Mouse (Mus musculus): ENCODE results near the gene Tmem63c. TPM values are rescaled to one million over a fixed set of nuclear protein-coding genes. Genes with fewer than 3 reads are reported as not detected.

Gene Tmem63c
- total RNA-seq, 2 experiments from 2014 or later = 29.5 to 30.1 TPM

GRCm38 (mm10) chr12:87000151-87000839 is 20.8 kb upstream of the Tmem63c start:
- intact Hi-C loops (cut with DNase I) = no loop called here
- DNase-seq = no peak

- no peak for DNase-seq
- intact Hi-C loops (cut with DNase I) = no loop called here
These were observed 20.3 kb upstream of the Tmem63c start for GRCm38 (mm10) chr12:87000840-87001176.

- no peak for DNase-seq
- intact Hi-C loops (cut with DNase I) = loop anchor here (2.0 kb wide), 1 partner anchor 51 kb away; no protein-coding TSS in a partner anchor
These were observed 18.9 kb upstream of the Tmem63c start for GRCm38 (mm10) chr12:87002209-87002608.

- intact Hi-C loops (cut with DNase I) = loop anchor here (2.0 kb wide), 1 partner anchor 50 kb away; no protein-coding TSS in a partner anchor
These were observed 18.3 kb upstream of the Tmem63c start for GRCm38 (mm10) chr12:87002815-87003214.

GRCm38 (mm10) chr12:87003606-87004005 is 17.5 kb upstream of the Tmem63c start:
- no peak for DNase-seq
- intact Hi-C loops (cut with DNase I) = loop anchor here (2.0 kb wide), 1 partner anchor 49 kb away; no protein-coding TSS in a partner anchor

More at GRCm38 (mm10) chr12:87002815-87003214, 18.3 kb upstream of the Tmem63c start:
- DNase-seq = no peak

- intact Hi-C loops (cut with DNase I) = no loop called here
- no peak for DNase-seq
These were observed 16.5 kb upstream of the Tmem63c start for GRCm38 (mm10) chr12:87004596-87004995.

GRCm38 (mm10) chr12:87017041-87017440 is 4.1 kb upstream of the Tmem63c start:
- intact Hi-C loops (cut with DNase I) = no loop called here
- no peak for DNase-seq

- intact Hi-C loops (cut with DNase I) = no loop called here
These were observed 2.4 kb upstream of the Tmem63c start for GRCm38 (mm10) chr12:87018756-87019155.

GRCm38 (mm10) chr12:87022006-87022405 is 866 bp downstream of the Tmem63c start:
- intact Hi-C loops (cut with DNase I) = no loop called here
- no peak for DNase-seq

More at GRCm38 (mm10) chr12:87018756-87019155, 2.4 kb upstream of the Tmem63c start:
- peak; percentile 74 for DNase-seq

- no peak for DNase-seq
- intact Hi-C loops (cut with DNase I) = no loop called here
These were observed 2.3 kb downstream of the Tmem63c start for GRCm38 (mm10) chr12:87023456-87023855.

- intact Hi-C loops (cut with DNase I) = no loop called here
- peak; percentile 51 for DNase-seq
These were observed 5.2 kb downstream of the Tmem63c start for GRCm38 (mm10) chr12:87026109-87026870.

- intact Hi-C loops (cut with DNase I) = no loop called here
- no peak for DNase-seq
These were observed 5.7 kb downstream of the Tmem63c start for GRCm38 (mm10) chr12:87026871-87027240.

GRCm38 (mm10) chr12:87027391-87027790 is 6.3 kb downstream of the Tmem63c start:
- no peak for DNase-seq
- intact Hi-C loops (cut with DNase I) = no loop called here

- intact Hi-C loops (cut with DNase I) = no loop called here
- DNase-seq = no peak
These were observed 6.9 kb downstream of the Tmem63c start for GRCm38 (mm10) chr12:87028068-87028467.

GRCm38 (mm10) chr12:87029251-87029976 is 8.3 kb downstream of the Tmem63c start:
- intact Hi-C loops (cut with DNase I) = no loop called here
- DNase-seq = peak; percentile 51

GRCm38 (mm10) chr12:87031163-87031763 is 10.1 kb downstream of the Tmem63c start:
- peak; percentile 81 for DNase-seq
- intact Hi-C loops (cut with DNase I) = no loop called here

- intact Hi-C loops (cut with DNase I) = no loop called here
- DNase-seq = no peak
These were observed 15.5 kb downstream of the Tmem63c start for GRCm38 (mm10) chr12:87036631-87037030.

GRCm38 (mm10) chr12:87040166-87040565 is 19.0 kb downstream of the Tmem63c start:
- intact Hi-C loops (cut with DNase I) = no loop called here
- no peak for DNase-seq

- DNase-seq = peak; percentile 91
- intact Hi-C loops (cut with DNase I) = no loop called here
These were observed 19.7 kb downstream of the Tmem63c start for GRCm38 (mm10) chr12:87040857-87041256.

GRCm38 (mm10) chr12:87042456-87042855 is 21.3 kb downstream of the Tmem63c start:
- intact Hi-C loops (cut with DNase I) = no loop called here
- DNase-seq = peak; percentile 55

GRCm38 (mm10) chr12:87043221-87043620 is 22.1 kb downstream of the Tmem63c start:
- DNase-seq = peak; percentile 86
- intact Hi-C loops (cut with DNase I) = no loop called here
